Mouse (Mus musculus) heart, embryonic 12.5 days (tissue): ENCODE measurements around the gene Iqcf6. TPM values are rescaled to one million over a fixed set of nuclear protein-coding genes. Genes with fewer than 3 reads are reported as not detected.

Experiments
- polyA plus RNA-seq: library from polyadenylated mRNA; unstranded; fragments of >200 nt; fragmentation: Nextera tagmentation; extraction: Ambion mirVana; gene quantifications from 2 replicates; pipeline ENCODE4 v1.2.1, GENCODE M21; 2016

The Iqcf6 gene
- polyA plus RNA-seq, 1 experiment from 2014 or later = not detected

Other genes starting within 250 kb of the Iqcf6 start
- gene Rpl29, start 197.1 kb upstream of the Iqcf6 start, polyA plus RNA-seq = 608 and 648 TPM in 2 replicates
- 26.9 and 27.1 TPM in 2 replicates for gene Acy1, start 188.3 kb upstream of the Iqcf6 start, polyA plus RNA-seq
- gene Abhd14b, start 179.1 kb upstream of the Iqcf6 start, polyA plus RNA-seq = 4.8 and 5.1 TPM in 2 replicates
- 39.7 and 44.4 TPM in 2 replicates for gene Abhd14a, start 178.9 kb upstream of the Iqcf6 start, polyA plus RNA-seq
- 96.9 and 109 TPM in 2 replicates for gene Pcbp4, start 173.3 kb upstream of the Iqcf6 start, polyA plus RNA-seq
- gene Gpr62, start 160.6 kb upstream of the Iqcf6 start, polyA plus RNA-seq = 0.41 and 0.46 TPM in 2 replicates
- 32.5 and 34.5 TPM in 2 replicates for gene Rrp9, start 150.6 kb upstream of the Iqcf6 start, polyA plus RNA-seq
- 1.0 and 1.6 TPM in 2 replicates for gene Parp3, start 149.6 kb upstream of the Iqcf6 start, polyA plus RNA-seq
- gene Iqcf1, start 126.6 kb upstream of the Iqcf6 start, polyA plus RNA-seq = not detected in 2 replicates
- not detected in 2 replicates for gene Iqcf5, start 112.0 kb upstream of the Iqcf6 start, polyA plus RNA-seq
- not detected in 2 replicates for gene Iqcf3, start 65.0 kb upstream of the Iqcf6 start, polyA plus RNA-seq
- gene Iqcf4, start 55.6 kb upstream of the Iqcf6 start, polyA plus RNA-seq = not detected in 2 replicates
- gene Grm2, start 29.5 kb downstream of the Iqcf6 start, polyA plus RNA-seq = not detected in 2 replicates
- gene Tex264, start 59.3 kb downstream of the Iqcf6 start, polyA plus RNA-seq = 37.3 and 39.4 TPM in 2 replicates
- gene Rad54l2, start 162.6 kb downstream of the Iqcf6 start, polyA plus RNA-seq = 3.9 and 5.3 TPM in 2 replicates
- gene Dcaf1, start 195.3 kb downstream of the Iqcf6 start, polyA plus RNA-seq = 20.7 and 22.6 TPM in 2 replicates